Comparison of ENCODE assay signal across 25 mouse cellular contexts in the genomic region with DNA sequence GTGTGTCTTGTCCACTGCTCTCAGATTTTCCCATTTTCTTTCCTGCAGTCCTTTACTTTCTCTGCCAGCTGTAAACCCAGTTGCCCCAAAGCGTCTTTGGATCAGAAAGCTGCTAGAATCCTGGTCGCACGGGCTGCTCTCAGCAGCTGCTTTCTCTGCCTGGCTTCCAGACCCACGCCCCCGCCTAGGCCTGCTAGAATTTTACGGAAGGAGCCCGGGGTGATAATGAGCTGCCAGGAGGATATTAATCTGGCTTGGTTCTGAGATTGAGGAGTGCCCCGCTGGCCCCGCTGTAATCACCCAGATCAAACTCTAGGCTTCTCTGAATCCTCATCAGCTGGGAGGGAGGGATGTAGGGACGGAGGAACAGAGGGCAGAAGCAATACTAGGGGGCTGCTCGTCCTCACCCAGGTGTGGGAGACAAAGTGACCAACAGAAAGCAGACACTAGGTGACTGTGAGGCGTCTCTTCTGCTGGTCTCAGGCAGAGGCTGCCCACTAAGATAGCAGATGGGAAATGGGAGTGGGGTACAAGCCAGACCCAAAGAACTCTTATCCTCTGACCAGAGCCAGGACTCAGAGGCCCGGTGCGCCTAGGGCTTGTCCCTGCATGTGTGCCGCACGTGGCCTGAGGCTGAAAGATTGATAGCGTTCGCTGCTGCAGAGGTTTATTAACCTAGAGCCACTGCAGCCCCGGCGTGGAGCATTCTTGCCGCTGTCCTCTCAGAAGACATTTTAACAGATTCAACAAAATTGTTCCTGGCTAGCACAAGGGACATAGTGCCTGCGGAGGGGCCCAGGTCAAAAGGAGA. TPM values are rescaled to one million over a fixed set of nuclear protein-coding genes. Genes with fewer than 3 reads are reported as not detected.
A peak's percentile ranks its signal among the peaks of the same experiment; 100 is the strongest.
DNase-seq lines count a peak whose midpoint lies in the region; ATAC-seq and TF ChIP-seq lines count a peak whose summit lies in the region.
"Had no signal": no experiment of that assay in that cellular context is flagged by ENCODE, and none has a peak within 500 bp of the region (broad histone marks: within the 10 kb centered on the region; RNA-seq: fewer than 3 reads in every experiment).

No protein-coding gene starts in this region.

- H3K4me2 ChIP-seq in hindbrain, embryonic 11.5 days (replicated peaks; ENCODE audit: low read depth, low read length) = no peak overlapping the region
- no peak overlapping the region for H3K4me2 ChIP-seq in hindbrain, embryonic 16.5 days (ENCODE audit: low read length)
- H3K4me2 ChIP-seq: hindbrain, embryonic 14.5 days; limb, embryonic 13.5 days had no signal

- 0 out of 2 replicates have a peak, but pooled peaks cover 2% of the 10 kb centered on the region for H3K4me1 ChIP-seq in hindbrain, embryonic 11.5 days (replicated peaks; ENCODE audit: control insufficient read depth, insufficient read depth, low read length)
- peaks cover 5% of the 10 kb centered on the region for H3K4me1 ChIP-seq in hindbrain, embryonic 16.5 days (ENCODE audit: control insufficient read depth, insufficient read depth, low read depth, low read length)
- peaks cover 56% of the 10 kb centered on the region for H3K4me1 ChIP-seq in E14TG2a.4 (replicated peaks; ENCODE audit: low read depth, low read length)

- no peak for TF ChIP-seq CTCF in E14TG2a.4 (conservative IDR thresholded peaks at IDR 0.05; ENCODE audit: low read length)

- peaks cover 99% of the 10 kb centered on the region for H3K27me3 ChIP-seq in hindbrain, embryonic 11.5 days (ENCODE audit: control insufficient read depth, insufficient read depth, low read length)
- H3K27me3 ChIP-seq in hindbrain, embryonic 16.5 days (replicated peaks; ENCODE audit: control insufficient read depth, insufficient read depth, low read length) = peaks cover 66% of the 10 kb centered on the region
- H3K27me3 ChIP-seq in E14TG2a.4 (ENCODE audit: insufficient read depth, low read length) = peaks cover 97% of the 10 kb centered on the region

- no peaks in the 10 kb centered on the region for H3K9me3 ChIP-seq in hindbrain, embryonic 11.5 days (ENCODE audit: control insufficient read depth, low read length)
- no peaks in the 10 kb centered on the region for H3K9me3 ChIP-seq in hindbrain, embryonic 16.5 days (ENCODE audit: control insufficient read depth, low read length)
- no peaks in the 10 kb centered on the region for H3K9me3 ChIP-seq in E14TG2a.4 (ENCODE audit: low read length)
- H3K9me3 ChIP-seq: limb, embryonic 13.5 days had no signal

- intact Hi-C loops in heart, postnatal 36 days (cut with DNase I) = loop anchor here (10.0 kb wide), 1 partner anchor 1307 kb away; the partner anchor contains the start of gene En2

- no peak overlapping the region for H3K4me3 ChIP-seq in hindbrain, embryonic 11.5 days (ENCODE audit: low read depth, low read length)
- H3K4me3 ChIP-seq in hindbrain, embryonic 16.5 days (ENCODE audit: low read length) = no peak overlapping the region
- peak overlapping the region; percentile 41 for H3K4me3 ChIP-seq in E14TG2a.4 (replicated peaks; ENCODE audit: low read length)
- H3K4me3 ChIP-seq: limb, embryonic 13.5 days had no signal

- DNase-seq in hindbrain, embryonic 11.5 days (ENCODE audit: low spot score) = peak; percentile 67
- peak; percentile 78 for DNase-seq in embryo, embryonic 10 days (ENCODE audit: low spot score)
- peak; percentile 68 for DNase-seq in mesoderm, embryonic 11.5 days (ENCODE audit: low read depth, low spot score)
- no peak for DNase-seq in thymus, postnatal 36 days
- DNase-seq in frontal cortex, postnatal 14 days (ENCODE audit: low spot score in 2 of 2) = no peak
- DNase-seq in heart, postnatal 36 days = no peak
- DNase-seq: cerebellum, adult 8-10 months; kidney, adult 11 months had no signal

- H3K27ac ChIP-seq in hindbrain, embryonic 11.5 days (ENCODE audit: low read depth, low read length) = no peak overlapping the region
- no peak overlapping the region for H3K27ac ChIP-seq in hindbrain, embryonic 16.5 days (ENCODE audit: low read depth, low read length)
- H3K27ac ChIP-seq: hindbrain, embryonic 14.5 days; kidney, postnatal 0 days; limb, embryonic 13.5 days; liver, embryonic 14.5 days had no signal

- no peak for ATAC-seq in hindbrain, embryonic 11.5 days (ENCODE audit: low FRiP score)
- no peak for ATAC-seq in hindbrain, embryonic 16.5 days
- ATAC-seq: forebrain, embryonic 16.5 days; lung, postnatal 0 days; Patski had no signal

- WGBS in hindbrain, embryonic 11.5 days = 0% methylated on average over 22 of the region's 22 CpGs
- under 1% methylated on average over 22 of the region's 22 CpGs for WGBS in hindbrain, embryonic 16.5 days

- H3K9ac ChIP-seq in hindbrain, embryonic 11.5 days (ENCODE audit: low read depth, low read length) = no peak overlapping the region
- no peak overlapping the region for H3K9ac ChIP-seq in hindbrain, embryonic 16.5 days (ENCODE audit: low read depth, low read length)
- H3K9ac ChIP-seq: hindbrain, embryonic 14.5 days; limb, embryonic 13.5 days; liver, embryonic 14.5 days had no signal

- H3K36me3 ChIP-seq in hindbrain, embryonic 11.5 days (ENCODE audit: control insufficient read depth, insufficient read depth, low read length) = no peaks in the 10 kb centered on the region
- H3K36me3 ChIP-seq in hindbrain, embryonic 16.5 days (ENCODE audit: control insufficient read depth, insufficient read depth, low read length) = no peaks in the 10 kb centered on the region
- no peaks in the 10 kb centered on the region for H3K36me3 ChIP-seq in E14TG2a.4 (ENCODE audit: insufficient read depth, low read length)
- H3K36me3 ChIP-seq: limb, embryonic 13.5 days had no signal

RNA-seq across cellular contexts. Expression of gene Mnx1, which starts 6.2 kb away (rescaled TPM):
- 0.32 and 0.74 TPM in 2 replicates for polyA plus RNA-seq in hindbrain, embryonic 11.5 days (2014; fragmentation: Nextera tagmentation; extraction: Ambion mirVana)
- polyA plus RNA-seq in hindbrain, embryonic 16.5 days (2015; fragmentation: Nextera tagmentation; extraction: Ambion mirVana) = 0.25 TPM in 1 of 2 replicates, not detected in the other
- not detected for total RNA-seq in heart, postnatal 36 days (2021)
- total RNA-seq: common myeloid progenitor, adult 5-6 weeks; gastrocnemius, adult 8-10 months; heart, adult 8-10 months; layer of hippocampus, adult 18-20 months; left cerebral cortex, adult 8-10 months; megakaryocyte progenitor cell, adult 5-6 weeks had no signal
- polyA plus RNA-seq: forebrain, embryonic 16.5 days; heart, embryonic 16.5 days; kidney, postnatal 0 days; liver, embryonic 14.5 days; lung, postnatal 0 days; Patski; spleen, adult 2 months had no signal

RNA-seq across cellular contexts. Expression of gene Nom1, which starts 37.6 kb away (rescaled TPM):
- polyA plus RNA-seq in hindbrain, embryonic 11.5 days (2014; fragmentation: Nextera tagmentation; extraction: Ambion mirVana) = 18.4 and 22.4 TPM in 2 replicates
- polyA plus RNA-seq in hindbrain, embryonic 16.5 days (2015; fragmentation: Nextera tagmentation; extraction: Ambion mirVana) = 18.2 and 18.9 TPM in 2 replicates
- total RNA-seq in heart, postnatal 36 days (2021) = 10 to 100 TPM; 12.9 to 13.3 TPM

Comparison
In these comparisons a context has a peak if more than half of its experiments do, and no peak if none do; other contexts are left out.
1. DNase-seq: peak in hindbrain, embryonic 11.5 days (single experiment), embryo, embryonic 10 days (single experiment) and mesoderm, embryonic 11.5 days (single experiment); none in thymus, postnatal 36 days (0 of 2), frontal cortex, postnatal 14 days (0 of 2) and heart, postnatal 36 days (0 of 2).